Mouse (Mus musculus): Measurements from ENCODE around the gene Klhdc8a. TPM values are rescaled to one million over a fixed set of nuclear protein-coding genes. Genes with fewer than 3 reads are reported as not detected.
"Not testable (repeated sequence)": the region's sequence is repeated elsewhere in the genome, so short reads cannot be mapped to it uniquely, and the experiment has no call there.

Gene Klhdc8a
- polyA plus RNA-seq, 1 experiment from 2014 or later = 0.32 TPM

DNA sequence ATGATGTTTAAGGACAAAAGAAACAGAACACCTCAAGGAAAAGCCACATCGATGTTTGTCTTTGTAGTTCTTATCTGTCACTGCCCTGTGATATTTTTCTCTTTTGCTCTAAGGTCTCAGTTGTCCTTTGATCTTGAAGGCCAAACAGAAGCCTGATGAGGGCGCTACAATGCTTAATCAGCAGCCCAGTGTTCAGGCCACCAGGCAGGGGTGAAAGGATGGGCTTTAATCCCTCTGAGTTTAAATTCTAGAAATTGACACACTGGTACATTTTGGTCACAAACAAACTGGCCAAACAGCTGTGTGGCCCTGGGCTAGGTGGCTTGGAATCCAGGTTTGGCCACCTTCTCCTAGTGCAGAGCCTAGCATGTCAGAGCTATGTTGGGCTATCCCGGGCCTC, 21.7 kb upstream of the Klhdc8a start:
- no peaks in the 10 kb centered on the region for H3K4me1 ChIP-seq (ENCODE audit: insufficient read depth)
- H3K4me2 ChIP-seq (ENCODE audit: low read depth, low read length) = no peak overlapping the region
- H3K9me3 ChIP-seq (ENCODE audit: low read length) = no peaks in the 10 kb centered on the region
- 48% methylated on average over 3 of the region's 3 CpGs for WGBS (ENCODE audit: insufficient replicate concordance)
- no peak overlapping the region for H3K9ac ChIP-seq (replicated peaks)
- H3K36me3 ChIP-seq (replicated peaks; ENCODE audit: insufficient read depth, low read length) = no peaks in the 10 kb centered on the region
- TF ChIP-seq EP300 (IDR thresholded peaks at IDR 0.05; ENCODE audit: low read depth) (no peak), CTCF (IDR thresholded peaks at IDR 0.05; ENCODE audit: low read depth) (no peak)
- no peaks in the 10 kb centered on the region for H3K27me3 ChIP-seq (ENCODE audit: insufficient read depth, low read length)
- no peak for DNase-seq
- no peak overlapping the region for H3K4me3 ChIP-seq (ENCODE audit: low read depth, low read length)
- no peak for ATAC-seq
- no peak overlapping the region for H3K27ac ChIP-seq (ENCODE audit: low read depth)

DNA sequence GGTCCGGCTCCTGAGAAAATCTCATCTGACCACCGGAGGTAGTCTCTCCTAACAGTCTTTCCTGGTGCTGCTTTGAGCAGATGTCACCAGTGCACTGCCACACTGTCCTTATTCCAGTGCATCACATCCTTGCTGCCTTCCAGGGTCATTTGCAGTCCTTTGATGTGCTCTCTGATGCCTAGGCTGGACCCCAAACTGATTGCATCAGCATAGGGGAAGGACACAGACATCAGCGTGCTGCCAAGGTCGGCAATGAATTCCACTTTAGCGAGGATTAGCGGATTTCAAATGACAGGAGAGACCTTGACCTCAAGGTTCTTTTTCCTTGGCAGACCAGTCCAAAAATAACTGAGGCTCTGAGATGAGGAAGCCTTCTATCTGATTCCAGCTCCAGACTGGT, 21.3 kb upstream of the Klhdc8a start:
- H3K27ac ChIP-seq (ENCODE audit: low read depth) = no peak overlapping the region
- DNase-seq = no peak
- TF ChIP-seq CTCF (IDR thresholded peaks at IDR 0.05; ENCODE audit: low read depth) (no peak), EP300 (IDR thresholded peaks at IDR 0.05; ENCODE audit: low read depth) (no peak)
- no peaks in the 10 kb centered on the region for H3K4me1 ChIP-seq (ENCODE audit: insufficient read depth)
- H3K4me3 ChIP-seq (ENCODE audit: low read depth, low read length) = no peak overlapping the region
- H3K9ac ChIP-seq (replicated peaks) = no peak overlapping the region
- no peak for ATAC-seq
- no peaks in the 10 kb centered on the region for H3K36me3 ChIP-seq (replicated peaks; ENCODE audit: insufficient read depth, low read length)
- 61% methylated on average over 6 of the region's 6 CpGs for WGBS (ENCODE audit: insufficient replicate concordance)
- no peaks in the 10 kb centered on the region for H3K27me3 ChIP-seq (ENCODE audit: insufficient read depth, low read length)
- H3K9me3 ChIP-seq (ENCODE audit: low read length) = no peaks in the 10 kb centered on the region
- H3K4me2 ChIP-seq (ENCODE audit: low read depth, low read length) = no peak overlapping the region

DNA sequence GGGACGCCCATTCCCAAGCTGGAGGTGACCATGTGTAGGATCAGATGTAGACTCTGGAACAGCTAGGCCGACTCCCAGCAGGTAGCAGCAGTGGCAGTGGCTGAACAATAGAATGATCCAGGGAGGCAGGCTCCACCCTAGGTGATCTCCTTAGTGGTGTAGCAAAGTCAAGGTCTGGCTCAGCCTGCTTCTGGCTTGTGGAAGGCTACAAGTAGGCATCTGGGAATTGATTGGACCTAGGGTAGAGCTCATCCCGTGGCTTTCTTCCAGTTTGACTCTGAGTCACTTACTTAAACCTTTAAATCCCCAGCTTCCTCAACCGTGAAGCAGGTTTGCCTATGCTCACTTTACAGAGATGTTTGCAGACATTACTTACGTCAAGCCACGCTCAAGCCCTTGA, 17.8 kb upstream of the Klhdc8a start:
- not testable (repeated sequence) for H3K27ac ChIP-seq (ENCODE audit: low read depth); H3K9me3 ChIP-seq (ENCODE audit: low read length); H3K36me3 ChIP-seq (replicated peaks; ENCODE audit: insufficient read depth, low read length); ATAC-seq; H3K4me3 ChIP-seq (ENCODE audit: low read depth, low read length); H3K4me2 ChIP-seq (ENCODE audit: low read depth, low read length); DNase-seq; H3K4me1 ChIP-seq (ENCODE audit: insufficient read depth); H3K27me3 ChIP-seq (ENCODE audit: insufficient read depth, low read length); H3K9ac ChIP-seq (replicated peaks)
- 68% methylated on average over 6 of the region's 6 CpGs for WGBS (ENCODE audit: insufficient replicate concordance)

DNA sequence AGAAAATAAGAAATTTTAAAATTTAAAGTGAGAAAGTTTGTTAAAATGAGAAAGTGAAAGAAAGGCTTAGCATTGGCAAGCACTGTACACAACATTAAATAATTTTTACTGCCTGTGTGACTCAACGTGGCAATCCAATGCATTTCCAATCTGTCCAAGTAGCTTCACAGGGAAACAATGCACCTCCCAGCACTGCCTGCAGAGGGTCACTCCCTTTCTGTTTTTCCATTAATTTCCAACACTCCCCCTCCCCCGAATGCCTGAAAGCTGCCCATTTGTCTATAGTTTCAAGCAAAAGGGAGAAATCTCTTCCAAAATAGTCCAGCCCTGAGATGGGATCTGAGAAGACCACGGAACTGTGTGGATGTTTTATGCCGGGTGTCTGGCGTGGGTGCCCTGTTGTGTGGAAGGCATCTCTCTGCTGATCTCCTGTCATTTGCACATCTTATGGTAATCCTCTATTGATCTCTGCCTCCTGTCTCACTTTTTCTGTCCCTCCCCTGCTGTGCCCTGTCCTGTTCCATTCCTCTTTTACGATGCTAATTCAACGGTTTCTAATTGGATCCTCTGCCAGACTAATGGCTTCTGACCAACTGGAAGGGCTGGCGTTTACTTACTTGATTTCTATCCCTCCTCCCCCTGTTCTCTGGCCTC, 16.8 kb upstream of the Klhdc8a start:
- Histone ChIP-seq H3K36me3 (replicated peaks; ENCODE audit: insufficient read depth, low read length) (no peaks in the 10 kb centered on the region), H3K27me3 (ENCODE audit: insufficient read depth, low read length) (peaks cover 4% of the 10 kb centered on the region; the same call in 1 of the 2 replicates), H3K9ac (replicated peaks) (no peak overlapping the region), H3K27ac (ENCODE audit: low read depth) (no peak overlapping the region), H3K4me2 (ENCODE audit: low read depth, low read length) (no peak overlapping the region), H3K4me3 (ENCODE audit: low read depth, low read length) (no peak overlapping the region), H3K9me3 (ENCODE audit: low read length) (no peaks in the 10 kb centered on the region), H3K4me1 (ENCODE audit: insufficient read depth) (no peaks in the 10 kb centered on the region)
- DNase-seq (no peak), ATAC-seq (no peak)
- 46% methylated on average over 8 of the region's 8 CpGs for WGBS (ENCODE audit: insufficient replicate concordance)
- TF ChIP-seq CTCF (IDR thresholded peaks at IDR 0.05; ENCODE audit: low read depth) (no peak), EP300 (IDR thresholded peaks at IDR 0.05; ENCODE audit: low read depth) (no peak)

DNA sequence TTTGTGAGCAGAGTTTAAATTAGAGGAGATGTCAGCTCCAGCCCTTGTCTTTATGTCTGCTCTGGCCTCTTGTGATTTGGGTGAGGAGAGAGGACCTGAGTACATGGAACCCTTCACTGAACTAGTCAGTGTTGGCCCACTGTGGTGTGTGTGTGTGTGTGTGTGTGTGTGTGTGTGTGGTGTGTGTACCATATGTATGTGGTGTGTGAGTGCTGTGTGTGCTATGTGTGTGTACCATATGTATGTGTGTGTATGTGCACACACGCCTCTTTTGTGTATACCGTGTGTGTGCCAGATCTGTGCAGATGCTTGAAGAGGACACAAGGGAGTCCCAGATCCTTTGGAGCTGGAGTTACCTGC, 16.3 kb upstream of the Klhdc8a start:
- Histone ChIP-seq H3K4me2 (ENCODE audit: low read depth, low read length) (no peak overlapping the region), H3K4me3 (ENCODE audit: low read depth, low read length) (no peak overlapping the region), H3K9ac (replicated peaks) (no peak overlapping the region), H3K27me3 (ENCODE audit: insufficient read depth, low read length) (peaks cover 4% of the 10 kb centered on the region; the same call in 1 of the 2 replicates), H3K4me1 (ENCODE audit: insufficient read depth) (no peaks in the 10 kb centered on the region), H3K9me3 (ENCODE audit: low read length) (no peaks in the 10 kb centered on the region), H3K27ac (ENCODE audit: low read depth) (no peak overlapping the region), H3K36me3 (replicated peaks; ENCODE audit: insufficient read depth, low read length) (no peaks in the 10 kb centered on the region)
- TF ChIP-seq CTCF (IDR thresholded peaks at IDR 0.05; ENCODE audit: low read depth) (no peak), EP300 (IDR thresholded peaks at IDR 0.05; ENCODE audit: low read depth) (no peak)
- 87% methylated on average over 2 of the region's 2 CpGs for WGBS (ENCODE audit: insufficient replicate concordance)
- DNase-seq (no peak), ATAC-seq (no peak)

DNA sequence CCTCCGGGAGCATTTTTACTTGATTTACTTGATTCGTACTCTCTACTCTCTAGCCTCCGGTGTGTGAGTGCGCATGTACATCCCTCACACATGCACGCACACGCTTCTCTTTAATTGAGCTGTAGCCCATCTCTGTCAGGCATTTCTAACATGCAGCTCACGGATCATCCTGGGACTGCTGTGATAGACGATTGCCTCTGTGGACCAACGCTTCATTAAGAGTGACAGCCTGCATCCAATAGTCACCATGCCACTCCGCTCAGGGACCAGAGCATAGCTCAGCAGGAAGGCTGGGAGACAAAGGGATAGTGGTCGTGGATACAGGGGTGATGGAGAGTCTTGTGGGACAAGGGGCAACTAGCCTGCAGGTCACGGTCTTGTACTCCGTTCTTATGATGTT, 15.4 kb upstream of the Klhdc8a start:
- Histone ChIP-seq H3K4me3 (ENCODE audit: low read depth, low read length) (no peak overlapping the region), H3K9me3 (ENCODE audit: low read length) (no peaks in the 10 kb centered on the region), H3K9ac (replicated peaks) (no peak overlapping the region), H3K27me3 (ENCODE audit: insufficient read depth, low read length) (peaks cover 4% of the 10 kb centered on the region; the same call in 1 of the 2 replicates), H3K36me3 (replicated peaks; ENCODE audit: insufficient read depth, low read length) (no peaks in the 10 kb centered on the region), H3K4me1 (ENCODE audit: insufficient read depth) (no peaks in the 10 kb centered on the region), H3K4me2 (ENCODE audit: low read depth, low read length) (no peak overlapping the region), H3K27ac (ENCODE audit: low read depth) (no peak overlapping the region)
- no peak for ATAC-seq
- TF ChIP-seq CTCF (IDR thresholded peaks at IDR 0.05; ENCODE audit: low read depth) (no peak), EP300 (IDR thresholded peaks at IDR 0.05; ENCODE audit: low read depth) (no peak)
- no peak for DNase-seq
- 80% methylated on average over 13 of the region's 13 CpGs for WGBS (ENCODE audit: insufficient replicate concordance)

DNA sequence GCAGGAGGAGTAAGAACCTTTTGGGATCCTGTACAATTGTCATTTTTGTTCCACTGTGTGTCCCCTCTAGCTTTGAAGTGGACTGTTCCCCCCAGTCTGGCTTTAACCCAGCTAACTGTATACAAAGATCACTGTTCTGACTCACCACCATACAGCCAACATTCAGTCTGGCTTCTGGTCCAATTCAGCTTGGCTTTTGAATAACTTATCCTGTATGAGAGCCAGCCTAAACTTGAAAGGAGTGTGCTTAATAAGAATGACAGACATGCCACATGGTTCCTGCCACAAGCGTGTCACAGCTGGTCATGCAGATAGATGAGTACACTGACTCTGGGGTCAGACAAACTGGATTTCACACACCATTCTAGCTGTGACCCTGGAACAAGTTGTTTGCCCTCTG, 11.7 kb upstream of the Klhdc8a start:
- Histone ChIP-seq H3K36me3 (replicated peaks; ENCODE audit: insufficient read depth, low read length) (no peaks in the 10 kb centered on the region), H3K27ac (ENCODE audit: low read depth) (no peak overlapping the region), H3K4me2 (ENCODE audit: low read depth, low read length) (no peak overlapping the region), H3K27me3 (ENCODE audit: insufficient read depth, low read length) (peaks cover 4% of the 10 kb centered on the region; the same call in 1 of the 2 replicates), H3K4me1 (ENCODE audit: insufficient read depth) (no peaks in the 10 kb centered on the region), H3K9me3 (ENCODE audit: low read length) (no peaks in the 10 kb centered on the region), H3K9ac (replicated peaks) (no peak overlapping the region), H3K4me3 (ENCODE audit: low read depth, low read length) (no peak overlapping the region)
- WGBS (ENCODE audit: insufficient replicate concordance) = 79% methylated on average over 1 of the region's 1 CpGs
- TF ChIP-seq EP300 (IDR thresholded peaks at IDR 0.05; ENCODE audit: low read depth) = no peak
- no peak for TF ChIP-seq CTCF (IDR thresholded peaks at IDR 0.05; ENCODE audit: low read depth)
- DNase-seq (no peak), ATAC-seq (no peak)

Data from liver, postnatal 0 days (tissue).